Mouse (Mus musculus) thymus, adult 2 months (tissue): Measurements from ENCODE around the gene Lrrc55. TPM values are rescaled to one million over a fixed set of nuclear protein-coding genes. Genes with fewer than 3 reads are reported as not detected.

Experiments
- DNase-seq: peaks from one replicate; pipeline ENCODE4 v3.0.0; 2021
- H3K27ac ChIP-seq: fragments of 200-500 bp; 2 replicates; pipeline ENCODE4 v1.5.1; 2012; ENCODE audit warnings: low read length, control low read depth; ENCODE audit not compliant: control insufficient read depth, insufficient read depth
- H3K27me3 ChIP-seq: fragments of 200-500 bp; 2 replicates; pipeline ENCODE4 v1.6.1; 2012; ENCODE audit warnings: mild to moderate bottlenecking, low read length, moderate library complexity, mixed read lengths; ENCODE audit not compliant: control insufficient read depth, insufficient read depth
- H3K36me3 ChIP-seq: fragments of 200-500 bp; 2 replicates; pipeline ENCODE4 v1.6.1; 2012; ENCODE audit warnings: mild to moderate bottlenecking, low read length, moderate library complexity; ENCODE audit not compliant: control insufficient read depth, insufficient read depth
- H3K4me1 ChIP-seq: fragments of 200-500 bp; replicated peaks from 2 replicates; pipeline ENCODE4 v1.6.1; 2012; ENCODE audit warnings: low read length; ENCODE audit not compliant: control insufficient read depth, insufficient read depth
- H3K4me3 ChIP-seq: fragments of 200-500 bp; 2 replicates; pipeline ENCODE4 v1.5.1; 2012; ENCODE audit warnings: mild to moderate bottlenecking, low read length, control low read depth, moderate library complexity; ENCODE audit not compliant: control insufficient read depth, insufficient read depth
- CTCF ChIP-seq: fragments of 200-500 bp; IDR thresholded peaks from 2 replicates; pipeline ENCODE4 v1.5.1; 2012; ENCODE audit warnings: mild to moderate bottlenecking, control low read depth, low read length, moderate library complexity, borderline replicate concordance; ENCODE audit not compliant: control insufficient read depth, poor library complexity, insufficient read depth; ENCODE audit errors: extremely low read depth
- POLR2A ChIP-seq: fragments of 200-500 bp; IDR thresholded peaks from 2 replicates; pipeline ENCODE4 v1.6.1; 2012; ENCODE audit warnings: mild to moderate bottlenecking, low read length, control low read depth, moderate library complexity; ENCODE audit not compliant: control insufficient read depth, poor library complexity, insufficient read depth; ENCODE audit errors: extremely low read depth
- WGBS: fragments of 180-500 bp; shearing (Covaris S2); methylation state at CpG from one replicate; pipeline ENCODE4 v1.1.7; 2018; 5-methylcytosine and 5-hydroxymethylcytosine counted together
- polyA plus RNA-seq: library from polyadenylated mRNA; depleted of rRNA; stranded (reverse); fragments of >200 nt; gene quantifications from 2 replicates; pipeline ENCODE4 v1.2.3, GENCODE M21; 2012

Gene Lrrc55
- polyA plus RNA-seq, 1 experiment: 0.50 TPM

GRCm38 (mm10) chr2:85172071-85172762 lies 24.8 kb downstream of the Lrrc55 start:
- H3K27ac ChIP-seq: no peak overlapping the region
- no peak overlapping the region for H3K4me3 ChIP-seq
- no peak for TF ChIP-seq CTCF
- H3K4me1 ChIP-seq: no peaks in the 10 kb centered on the region
- 72% methylated on average over 3 of the region's 3 CpGs for WGBS
- H3K27me3 ChIP-seq: no peaks in the 10 kb centered on the region
- DNase-seq: no peak
- no peaks in the 10 kb centered on the region for H3K36me3 ChIP-seq

- Histone ChIP-seq H3K36me3 (no peaks in the 10 kb centered on the region), H3K27ac (no peak overlapping the region)
- 32% methylated on average over 1 of the region's 1 CpGs for WGBS
These were observed 28.7 kb downstream of the Lrrc55 start for GRCm38 (mm10) chr2:85168327-85168726.

GRCm38 (mm10) chr2:85167624-85168023 lies 29.4 kb downstream of the Lrrc55 start:
- no peak overlapping the region for H3K4me3 ChIP-seq
- no peaks in the 10 kb centered on the region for H3K36me3 ChIP-seq
- no peak for DNase-seq
- H3K27ac ChIP-seq: no peak overlapping the region
- WGBS: 55% methylated on average over 1 of the region's 1 CpGs
- H3K27me3 ChIP-seq: no peaks in the 10 kb centered on the region
- TF ChIP-seq CTCF (no peak), POLR2A (no peak)
- no peaks in the 10 kb centered on the region for H3K4me1 ChIP-seq

More at GRCm38 (mm10) chr2:85168327-85168726, 28.7 kb downstream of the Lrrc55 start:
- no peak for DNase-seq
- TF ChIP-seq CTCF: no peak
- TF ChIP-seq POLR2A: no peak
- H3K4me1 ChIP-seq: no peaks in the 10 kb centered on the region
- H3K4me3 ChIP-seq: no peak overlapping the region
- H3K27me3 ChIP-seq: no peaks in the 10 kb centered on the region

GRCm38 (mm10) chr2:85163311-85164047 lies 33.5 kb downstream of the Lrrc55 start:
- Histone ChIP-seq H3K27ac (no peak overlapping the region), H3K27me3 (no peaks in the 10 kb centered on the region), H3K36me3 (no peaks in the 10 kb centered on the region), H3K4me3 (no peak overlapping the region), H3K4me1 (no peaks in the 10 kb centered on the region)
- no peak for DNase-seq
- 58% methylated on average over 7 of the region's 7 CpGs for WGBS
- TF ChIP-seq CTCF: no peak
- TF ChIP-seq POLR2A: no peak

- no peaks in the 10 kb centered on the region for H3K4me1 ChIP-seq
- DNase-seq: no peak
- 94% methylated on average over 1 of the region's 1 CpGs for WGBS
- H3K4me3 ChIP-seq: no peak overlapping the region
- TF ChIP-seq CTCF (no peak), POLR2A (no peak)
- no peak overlapping the region for H3K27ac ChIP-seq
- H3K27me3 ChIP-seq: no peaks in the 10 kb centered on the region
- no peaks in the 10 kb centered on the region for H3K36me3 ChIP-seq
These were observed 35.3 kb downstream of the Lrrc55 start for GRCm38 (mm10) chr2:85161638-85162093.

GRCm38 (mm10) chr2:85160901-85161637 lies 35.9 kb downstream of the Lrrc55 start:
- WGBS: 95% methylated on average over 4 of the region's 4 CpGs
- Histone ChIP-seq H3K27ac (no peak overlapping the region), H3K27me3 (no peaks in the 10 kb centered on the region), H3K4me3 (no peak overlapping the region), H3K36me3 (no peaks in the 10 kb centered on the region), H3K4me1 (no peaks in the 10 kb centered on the region)
- no peak for TF ChIP-seq CTCF
- no peak for TF ChIP-seq POLR2A
- no peak for DNase-seq
